Mouse (Mus musculus): ENCODE measurements at regions not wholly inside any gene's neighbourhood (a gene's known extent, or its start where the extent isn't known, plus 50 kb on each side); places are given as distances from the start of the nearest gene placed in this dataset.
"Not testable (repeated sequence)": the region's sequence is repeated elsewhere in the genome, so short reads cannot be mapped to it uniquely, and the experiment has no call there.

GRCm38 (mm10) chr16:20895734-20896133 lies 161.4 kb upstream of the Thpo start:
- ATAC-seq (replicated peaks in 1 of 2; ENCODE audit: insufficient read depth in 1 of 2, low FRiP score in 2 of 2, low TSS enrichment in 1 of 2, low read depth in 1 of 2, poor library complexity in 2 of 2, severe bottlenecking in 2 of 2), result no peak

GRCm38 (mm10) chr16:20871726-20872125 lies 137.4 kb upstream of the Thpo start:
- no peak for ATAC-seq (replicated peaks in 1 of 2; ENCODE audit: insufficient read depth in 1 of 2, low FRiP score in 2 of 2, low TSS enrichment in 1 of 2, low read depth in 1 of 2, poor library complexity in 2 of 2, severe bottlenecking in 2 of 2)

GRCm38 (mm10) chr16:20866771-20867170 lies 132.5 kb upstream of the Thpo start:
- ATAC-seq (replicated peaks in 1 of 2; ENCODE audit: insufficient read depth in 1 of 2, low FRiP score in 2 of 2, low TSS enrichment in 1 of 2, low read depth in 1 of 2, poor library complexity in 2 of 2, severe bottlenecking in 2 of 2), result no peak

- no peak for ATAC-seq (replicated peaks in 1 of 2; ENCODE audit: insufficient read depth in 1 of 2, low FRiP score in 2 of 2, low TSS enrichment in 1 of 2, low read depth in 1 of 2, poor library complexity in 2 of 2, severe bottlenecking in 2 of 2)
These were observed 126.9 kb upstream of the Thpo start for GRCm38 (mm10) chr16:20861256-20861655.

- not testable (repeated sequence) for ATAC-seq (replicated peaks in 1 of 2; ENCODE audit: insufficient read depth in 1 of 2, low FRiP score in 2 of 2, low TSS enrichment in 1 of 2, low read depth in 1 of 2, poor library complexity in 2 of 2, severe bottlenecking in 2 of 2)
These were observed 126.3 kb upstream of the Thpo start for GRCm38 (mm10) chr16:20860606-20861005.

- ATAC-seq (replicated peaks in 1 of 2; ENCODE audit: insufficient read depth in 1 of 2, low FRiP score in 2 of 2, low TSS enrichment in 1 of 2, low read depth in 1 of 2, poor library complexity in 2 of 2, severe bottlenecking in 2 of 2), result no peak
These were observed 120.4 kb upstream of the Thpo start for GRCm38 (mm10) chr16:20854696-20855213.

DNA sequence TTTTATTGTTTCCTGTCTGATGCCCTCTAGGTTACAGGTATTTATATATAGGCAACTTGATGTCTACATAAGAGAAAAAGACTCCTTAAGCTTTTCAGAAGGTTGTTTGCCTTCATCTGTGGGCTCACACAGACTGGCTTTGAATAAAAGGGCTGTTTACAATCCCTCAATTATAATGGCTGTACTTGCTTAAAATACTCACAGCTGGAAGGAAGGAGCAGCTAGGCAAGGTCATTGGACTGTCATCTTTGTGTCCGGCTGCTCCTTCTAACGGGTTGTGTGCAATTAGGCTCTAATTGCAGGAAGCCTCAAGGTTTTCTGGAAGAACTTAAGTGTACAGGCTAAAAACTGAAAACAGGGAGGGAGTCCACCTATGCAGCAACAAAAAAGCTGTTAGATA lies 103.8 kb upstream of the Thpo start:
- ATAC-seq (replicated peaks in 1 of 2; ENCODE audit: insufficient read depth in 1 of 2, low FRiP score in 2 of 2, low TSS enrichment in 1 of 2, low read depth in 1 of 2, poor library complexity in 2 of 2, severe bottlenecking in 2 of 2), result no peak

- ATAC-seq (replicated peaks in 1 of 2; ENCODE audit: insufficient read depth in 1 of 2, low FRiP score in 2 of 2, low TSS enrichment in 1 of 2, low read depth in 1 of 2, poor library complexity in 2 of 2, severe bottlenecking in 2 of 2), result no peak
These were observed 102.6 kb upstream of the Thpo start for GRCm38 (mm10) chr16:20836866-20837265.

- ATAC-seq (replicated peaks in 1 of 2; ENCODE audit: insufficient read depth in 1 of 2, low FRiP score in 2 of 2, low TSS enrichment in 1 of 2, low read depth in 1 of 2, poor library complexity in 2 of 2, severe bottlenecking in 2 of 2), result not testable (repeated sequence)
These were observed 99.5 kb upstream of the Thpo start for GRCm38 (mm10) chr16:20833838-20834237.

- no peak for ATAC-seq (replicated peaks in 1 of 2; ENCODE audit: insufficient read depth in 1 of 2, low FRiP score in 2 of 2, low TSS enrichment in 1 of 2, low read depth in 1 of 2, poor library complexity in 2 of 2, severe bottlenecking in 2 of 2)
These were observed 99.0 kb upstream of the Thpo start for GRCm38 (mm10) chr16:20833301-20833700.

DNA sequence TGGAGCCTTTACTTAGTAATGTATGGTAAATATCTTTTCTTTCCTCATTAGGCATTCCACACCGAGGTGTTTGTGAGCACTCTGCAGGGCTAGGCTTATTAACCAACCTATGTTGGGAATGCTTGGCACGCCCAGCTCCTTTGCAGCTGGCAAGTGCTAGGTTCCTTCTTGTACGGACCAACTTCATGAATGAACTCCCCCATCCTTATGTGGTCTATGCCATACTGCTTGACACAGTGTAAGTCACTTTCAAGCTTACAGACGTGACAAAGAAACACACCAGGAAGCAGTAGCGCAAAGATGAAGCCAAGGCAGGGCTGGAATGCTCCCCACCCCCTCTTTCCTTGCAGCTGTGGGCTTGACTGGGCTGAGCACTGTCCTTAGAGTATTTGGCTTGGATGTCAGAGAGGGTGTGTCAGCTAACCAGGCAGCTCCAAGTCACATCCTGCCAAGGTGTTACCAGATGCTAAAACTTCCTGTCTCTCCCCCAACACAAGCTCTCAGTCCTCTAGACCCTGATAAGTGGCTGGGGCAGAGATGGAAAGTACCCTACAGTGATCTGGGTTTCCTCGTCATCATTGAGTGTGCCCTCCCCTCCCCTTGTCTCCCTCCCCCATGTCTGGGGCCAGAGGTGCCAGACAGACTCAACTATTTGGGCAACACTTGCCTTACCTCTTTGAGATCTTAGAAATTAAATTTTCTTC lies 95.6 kb upstream of the Thpo start:
- no peak for ATAC-seq (replicated peaks in 1 of 2; ENCODE audit: insufficient read depth in 1 of 2, low FRiP score in 2 of 2, low TSS enrichment in 1 of 2, low read depth in 1 of 2, poor library complexity in 2 of 2, severe bottlenecking in 2 of 2)

DNA sequence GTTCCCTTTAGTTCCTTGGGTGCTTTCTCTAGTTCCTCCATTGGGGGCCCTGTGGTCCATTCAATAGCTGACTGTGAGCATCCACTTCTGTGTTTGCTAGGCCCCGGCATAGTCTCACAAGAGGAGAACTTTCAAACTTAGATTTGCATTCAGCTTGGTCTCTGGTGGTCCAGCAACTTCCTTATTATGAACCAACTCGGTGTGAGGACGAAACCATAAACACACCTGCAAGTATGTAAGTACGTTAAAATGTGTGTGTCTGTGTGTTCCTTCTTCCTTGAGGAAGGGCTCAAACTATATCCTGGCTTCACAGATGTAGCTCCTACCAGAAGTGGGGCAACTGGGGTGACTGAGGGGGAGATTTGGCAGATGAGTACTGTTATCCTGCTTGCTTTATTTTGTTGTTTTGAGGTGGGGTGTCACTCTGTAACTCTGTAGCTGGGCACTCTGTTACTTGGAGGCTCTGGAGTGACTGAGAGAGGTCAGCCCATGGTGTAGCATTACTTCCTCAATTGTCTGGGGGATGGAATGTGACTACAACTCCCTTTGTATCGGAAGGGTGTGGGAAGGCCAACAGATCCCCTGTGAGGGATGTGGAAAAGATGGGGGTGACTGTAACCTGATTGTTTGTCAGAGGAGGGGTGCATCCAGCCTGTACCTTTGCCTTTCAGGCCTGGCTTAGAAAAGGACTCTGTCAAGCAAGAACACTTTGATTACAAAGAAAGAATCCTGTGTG lies 94.9 kb upstream of the Thpo start:
- no peak for ATAC-seq (replicated peaks in 1 of 2; ENCODE audit: insufficient read depth in 1 of 2, low FRiP score in 2 of 2, low TSS enrichment in 1 of 2, low read depth in 1 of 2, poor library complexity in 2 of 2, severe bottlenecking in 2 of 2)

DNA sequence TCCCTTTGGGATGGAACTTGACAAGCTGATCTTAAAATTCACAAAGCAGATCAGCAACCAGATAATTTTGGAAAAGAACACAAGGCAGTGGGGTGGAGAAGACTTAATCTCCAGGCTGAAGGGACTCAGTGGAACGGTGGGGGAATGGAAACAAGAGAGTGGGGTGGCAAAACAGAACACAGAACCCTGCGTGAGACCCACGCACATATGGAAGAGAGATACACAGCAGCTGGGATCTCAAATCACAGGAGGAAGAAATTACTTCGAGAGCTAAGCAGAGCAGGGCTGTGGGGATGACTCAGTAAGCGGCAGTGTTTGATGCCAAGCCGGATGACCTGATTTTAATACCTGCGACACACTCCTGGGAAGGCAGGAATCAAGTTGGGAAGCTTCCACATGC lies 89.9 kb upstream of the Thpo start:
- ATAC-seq (replicated peaks in 1 of 2; ENCODE audit: insufficient read depth in 1 of 2, low FRiP score in 2 of 2, low TSS enrichment in 1 of 2, low read depth in 1 of 2, poor library complexity in 2 of 2, severe bottlenecking in 2 of 2), result no peak

- no peak for ATAC-seq (replicated peaks in 1 of 2; ENCODE audit: insufficient read depth in 1 of 2, low FRiP score in 2 of 2, low TSS enrichment in 1 of 2, low read depth in 1 of 2, poor library complexity in 2 of 2, severe bottlenecking in 2 of 2)
These were observed 86.6 kb upstream of the Thpo start for GRCm38 (mm10) chr16:20820939-20821338.

- ATAC-seq (replicated peaks in 1 of 2; ENCODE audit: insufficient read depth in 1 of 2, low FRiP score in 2 of 2, low TSS enrichment in 1 of 2, low read depth in 1 of 2, poor library complexity in 2 of 2, severe bottlenecking in 2 of 2), result no peak
These were observed 85.3 kb upstream of the Thpo start for GRCm38 (mm10) chr16:20819568-20819967.

- ATAC-seq (replicated peaks in 1 of 2; ENCODE audit: insufficient read depth in 1 of 2, low FRiP score in 2 of 2, low TSS enrichment in 1 of 2, low read depth in 1 of 2, poor library complexity in 2 of 2, severe bottlenecking in 2 of 2), result no peak
These were observed 84.4 kb upstream of the Thpo start for GRCm38 (mm10) chr16:20818711-20819189.

DNA sequence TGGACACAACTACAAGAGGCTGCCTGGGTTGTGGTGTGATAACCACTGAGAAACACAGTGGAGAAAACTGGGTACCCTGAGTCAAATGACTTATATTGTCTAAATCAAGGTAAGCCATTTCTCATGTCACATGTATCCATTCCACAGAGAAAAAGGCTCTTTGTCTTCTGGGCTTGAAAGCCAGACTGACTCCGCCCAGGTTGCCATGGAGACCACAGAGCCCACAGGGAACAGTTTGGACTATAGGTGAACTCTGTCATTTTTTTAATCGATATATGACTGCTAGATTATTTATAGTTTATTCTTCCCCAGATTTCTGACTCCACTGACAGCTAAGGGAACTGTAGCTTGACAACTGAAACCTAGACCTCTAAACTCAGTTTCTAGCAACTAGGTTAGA lies 80.7 kb upstream of the Thpo start:
- no peak for ATAC-seq (replicated peaks in 1 of 2; ENCODE audit: insufficient read depth in 1 of 2, low FRiP score in 2 of 2, low TSS enrichment in 1 of 2, low read depth in 1 of 2, poor library complexity in 2 of 2, severe bottlenecking in 2 of 2)

- no peak for ATAC-seq (replicated peaks in 1 of 2; ENCODE audit: insufficient read depth in 1 of 2, low FRiP score in 2 of 2, low TSS enrichment in 1 of 2, low read depth in 1 of 2, poor library complexity in 2 of 2, severe bottlenecking in 2 of 2)
These were observed 79.9 kb upstream of the Thpo start for GRCm38 (mm10) chr16:20814240-20814639.
